Mouse (Mus musculus): ENCODE data around the gene Styxl1. TPM values are rescaled to one million over a fixed set of nuclear protein-coding genes. Genes with fewer than 3 reads are reported as not detected.

The Styxl1 gene
- polyA plus RNA-seq, 1 experiment from 2014 or later = 0.14 TPM

- Histone ChIP-seq H3K4me2 (no peak overlapping the region), H3K36me3 (no peaks in the 10 kb centered on the region), H3K27me3 (no peaks in the 10 kb centered on the region), H3K4me1 (no peaks in the 10 kb centered on the region), H3K27ac (no peak overlapping the region), H3K9ac (no peak overlapping the region), H3K4me3 (no peak overlapping the region), H3K9me3 (no peaks in the 10 kb centered on the region)
- WGBS = 70% methylated on average over 2 of the region's 2 CpGs
- no peak for ATAC-seq (ENCODE audit: insufficient number of reproducible peaks, low FRiP score, low TSS enrichment, low read depth)
These were observed 26.6 kb downstream of the Styxl1 start for GRCm38 (mm10) chr5:135751595-135751994.

- H3K36me3 ChIP-seq = no peaks in the 10 kb centered on the region
- WGBS = 84% methylated on average over 1 of the region's 1 CpGs
- H3K9me3 ChIP-seq = no peaks in the 10 kb centered on the region
- ATAC-seq (ENCODE audit: insufficient number of reproducible peaks, low FRiP score, low TSS enrichment, low read depth) = no peak
- no peak overlapping the region for H3K9ac ChIP-seq
- no peaks in the 10 kb centered on the region for H3K4me1 ChIP-seq
- H3K4me3 ChIP-seq = no peak overlapping the region
- H3K27ac ChIP-seq = no peak overlapping the region
- no peak overlapping the region for H3K4me2 ChIP-seq
- H3K27me3 ChIP-seq = no peaks in the 10 kb centered on the region
These were observed 27.1 kb downstream of the Styxl1 start for GRCm38 (mm10) chr5:135751041-135751440.

DNA sequence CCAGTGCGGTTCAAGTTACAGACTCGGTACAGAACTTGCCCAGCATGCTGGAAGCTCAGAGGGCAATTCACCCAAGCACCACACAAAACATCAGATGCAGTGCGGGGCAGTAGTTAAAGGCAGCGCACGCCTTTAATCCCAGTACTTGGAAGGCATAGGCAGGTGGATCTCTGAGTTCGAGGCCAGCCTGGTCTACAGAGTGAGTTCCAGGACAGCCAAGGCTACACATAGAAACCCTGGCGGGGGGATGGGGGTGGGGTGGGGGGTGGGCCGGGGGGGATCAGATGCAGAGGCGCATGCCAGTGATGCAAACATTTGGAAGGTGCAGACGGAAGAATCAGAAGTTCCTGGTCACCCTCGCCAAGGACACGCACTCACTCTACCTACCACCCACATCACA, 33.4 kb downstream of the Styxl1 start:
- 0 out of 2 replicates have a peak overlapping the region, but pooled peaks have one; percentile 75 for H3K9ac ChIP-seq
- WGBS = 14% methylated on average over 12 of the region's 12 CpGs

GRCm38 (mm10) chr5:135743741-135744609, 34.2 kb downstream of the Styxl1 start, which contains the start of gene Tmem120a:
Gene Tmem120a, minus strand, starts transcription at chr5:135744448.
- peak; percentile 93 for ATAC-seq (ENCODE audit: insufficient number of reproducible peaks, low FRiP score, low TSS enrichment, low read depth)
- Histone ChIP-seq H3K9me3 (no peaks in the 10 kb centered on the region), H3K4me3 (peak within 1 kb of the TSS; percentile 88), H3K27me3 (no peaks in the 10 kb centered on the region), H3K9ac (peak within 1 kb of the TSS; percentile 75), H3K36me3 (peaks cover 13% of the 10 kb centered on the region), H3K4me1 (peaks cover 20% of the 10 kb centered on the region), H3K27ac (peak within 1 kb of the TSS; percentile 75), H3K4me2 (peak within 1 kb of the TSS; percentile 90)
- WGBS = under 1% methylated on average over 60 of the region's 60 CpGs

More for the DNA sequence above, 33.4 kb downstream of the Styxl1 start:
- no peaks in the 10 kb centered on the region for H3K9me3 ChIP-seq
- peaks cover 20% of the 10 kb centered on the region for H3K4me1 ChIP-seq
- H3K27ac ChIP-seq = peak overlapping the region; percentile 75
- H3K4me3 ChIP-seq = peak overlapping the region; percentile 88
- peak overlapping the region; percentile 90 for H3K4me2 ChIP-seq
- H3K27me3 ChIP-seq = no peaks in the 10 kb centered on the region
- 0 out of 2 replicates have a peak, but pooled peaks have one; percentile 7 for ATAC-seq (ENCODE audit: insufficient number of reproducible peaks, low FRiP score, low TSS enrichment, low read depth)
- H3K36me3 ChIP-seq = peaks cover 9% of the 10 kb centered on the region; the same call in 1 of the 2 replicates

- Histone ChIP-seq H3K36me3 (peaks cover 13% of the 10 kb centered on the region), H3K4me2 (peak overlapping the region; percentile 90), H3K27me3 (no peaks in the 10 kb centered on the region), H3K9ac (peak overlapping the region; percentile 75), H3K4me1 (peaks cover 20% of the 10 kb centered on the region), H3K9me3 (no peaks in the 10 kb centered on the region), H3K4me3 (peak overlapping the region; percentile 88), H3K27ac (no peak overlapping the region)
- no peak for ATAC-seq (ENCODE audit: insufficient number of reproducible peaks, low FRiP score, low TSS enrichment, low read depth)
- WGBS = 20% methylated on average over 18 of the region's 18 CpGs
These were observed 35.0 kb downstream of the Styxl1 start for GRCm38 (mm10) chr5:135742941-135743740.

GRCm38 (mm10) chr5:135742156-135742555, 36.0 kb downstream of the Styxl1 start:
- H3K4me2 ChIP-seq = no peak overlapping the region
- no peak for ATAC-seq (ENCODE audit: insufficient number of reproducible peaks, low FRiP score, low TSS enrichment, low read depth)
- peaks cover 20% of the 10 kb centered on the region for H3K4me1 ChIP-seq
- 57% methylated on average over 10 of the region's 10 CpGs for WGBS
- H3K4me3 ChIP-seq = no peak overlapping the region
- no peaks in the 10 kb centered on the region for H3K9me3 ChIP-seq
- H3K27ac ChIP-seq = no peak overlapping the region
- H3K9ac ChIP-seq = no peak overlapping the region
- no peaks in the 10 kb centered on the region for H3K27me3 ChIP-seq
- peaks cover 23% of the 10 kb centered on the region for H3K36me3 ChIP-seq

- peaks cover 62% of the 10 kb centered on the region for H3K36me3 ChIP-seq
- no peak overlapping the region for H3K4me2 ChIP-seq
- no peak overlapping the region for H3K4me3 ChIP-seq
- 16% methylated on average over 6 of the region's 6 CpGs for WGBS
- no peaks in the 10 kb centered on the region for H3K9me3 ChIP-seq
- ATAC-seq (ENCODE audit: insufficient number of reproducible peaks, low FRiP score, low TSS enrichment, low read depth) = no peak
- H3K27ac ChIP-seq = no peak overlapping the region
- H3K9ac ChIP-seq = no peak overlapping the region
- peaks cover 9% of the 10 kb centered on the region for H3K4me1 ChIP-seq
- H3K27me3 ChIP-seq = no peaks in the 10 kb centered on the region
These were observed 39.9 kb downstream of the Styxl1 start for GRCm38 (mm10) chr5:135738266-135738665.

DNA sequence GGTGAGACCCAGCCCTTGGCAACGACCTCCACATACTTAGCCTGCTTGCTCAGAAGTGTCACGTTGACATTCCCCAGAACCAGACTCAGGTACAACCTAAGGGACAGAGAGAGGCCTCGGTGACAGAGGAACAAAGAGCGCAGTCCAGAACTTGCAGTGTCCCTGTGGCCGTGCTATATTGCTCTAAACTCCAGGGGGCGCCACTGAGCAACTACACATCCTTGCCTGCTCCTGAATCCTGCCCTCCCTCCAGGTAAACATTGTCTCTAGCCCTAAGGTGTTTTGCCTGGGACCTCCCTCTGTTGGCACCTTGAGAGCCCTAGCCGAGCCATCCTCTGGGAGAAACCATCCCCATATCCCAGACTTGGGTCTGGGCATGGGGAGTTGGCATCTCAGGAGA, 41.0 kb downstream of the Styxl1 start:
- Histone ChIP-seq H3K9me3 (no peaks in the 10 kb centered on the region), H3K36me3 (peaks cover 73% of the 10 kb centered on the region)

DNA sequence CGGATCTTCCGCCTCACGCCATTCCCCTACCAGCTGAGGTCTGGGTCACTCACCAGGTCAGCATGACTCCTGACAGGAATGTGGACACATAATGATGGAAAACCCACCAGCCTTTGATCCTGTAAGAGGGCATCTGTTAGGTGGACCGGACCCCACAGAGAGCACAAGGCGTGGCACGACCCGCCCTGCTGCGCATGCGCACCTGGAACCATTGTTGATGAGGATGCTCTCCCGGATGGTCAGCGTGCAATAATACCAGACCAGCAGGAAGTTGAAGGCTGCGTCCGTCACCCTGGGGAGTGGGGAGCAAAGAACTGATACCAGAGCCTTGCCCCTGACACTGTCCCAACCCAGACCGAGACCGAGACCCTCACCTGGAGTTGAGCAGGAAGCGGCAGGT, 41.6 kb downstream of the Styxl1 start:
- no peak for ATAC-seq (ENCODE audit: insufficient number of reproducible peaks, low FRiP score, low TSS enrichment, low read depth)
- 90% methylated on average over 16 of the region's 16 CpGs for WGBS

More for the DNA sequence above, 41.0 kb downstream of the Styxl1 start:
- Histone ChIP-seq H3K4me2 (no peak overlapping the region), H3K27ac (no peak overlapping the region), H3K27me3 (no peaks in the 10 kb centered on the region), H3K4me3 (no peak overlapping the region), H3K9ac (no peak overlapping the region), H3K4me1 (no peaks in the 10 kb centered on the region)
- WGBS = 79% methylated on average over 7 of the region's 7 CpGs
- no peak for ATAC-seq (ENCODE audit: insufficient number of reproducible peaks, low FRiP score, low TSS enrichment, low read depth)

DNA sequence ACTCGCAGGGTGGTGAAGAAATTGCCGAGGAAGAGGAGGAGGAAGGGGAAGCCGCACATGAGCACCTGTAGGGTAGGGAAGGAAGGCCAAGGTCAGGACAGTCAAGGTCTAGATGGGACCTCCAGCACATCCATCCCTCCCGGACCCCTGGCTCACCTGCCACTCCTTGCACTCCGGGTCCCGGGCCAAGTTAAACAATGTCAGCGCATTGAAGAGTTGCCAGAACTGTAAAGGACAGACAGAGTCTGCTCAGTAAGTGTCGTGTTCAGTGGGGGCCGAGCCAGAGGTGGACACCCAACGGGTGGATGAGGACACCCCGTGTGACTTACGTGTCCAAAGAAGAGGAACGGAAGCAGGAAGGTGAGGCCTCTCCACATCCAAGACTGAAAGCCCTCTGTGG, 42.4 kb downstream of the Styxl1 start:
- 90% methylated on average over 13 of the region's 13 CpGs for WGBS
- Histone ChIP-seq H3K27me3 (no peaks in the 10 kb centered on the region), H3K36me3 (peaks cover 78% of the 10 kb centered on the region), H3K4me1 (no peaks in the 10 kb centered on the region), H3K9ac (no peak overlapping the region), H3K4me3 (no peak overlapping the region), H3K4me2 (no peak overlapping the region), H3K9me3 (no peaks in the 10 kb centered on the region), H3K27ac (no peak overlapping the region)
- no peak for ATAC-seq (ENCODE audit: insufficient number of reproducible peaks, low FRiP score, low TSS enrichment, low read depth)

More for the DNA sequence above, 41.6 kb downstream of the Styxl1 start:
- Histone ChIP-seq H3K4me2 (no peak overlapping the region), H3K4me1 (no peaks in the 10 kb centered on the region), H3K27me3 (no peaks in the 10 kb centered on the region), H3K4me3 (no peak overlapping the region), H3K36me3 (peaks cover 76% of the 10 kb centered on the region), H3K27ac (no peak overlapping the region), H3K9me3 (no peaks in the 10 kb centered on the region), H3K9ac (no peak overlapping the region)

- Histone ChIP-seq H3K27me3 (no peaks in the 10 kb centered on the region), H3K4me1 (no peaks in the 10 kb centered on the region), H3K9ac (no peak overlapping the region), H3K4me3 (no peak overlapping the region), H3K9me3 (no peaks in the 10 kb centered on the region), H3K4me2 (no peak overlapping the region), H3K27ac (no peak overlapping the region), H3K36me3 (peaks cover 90% of the 10 kb centered on the region)
- ATAC-seq (ENCODE audit: insufficient number of reproducible peaks, low FRiP score, low TSS enrichment, low read depth) = no peak
- WGBS = 95% methylated on average over 42 of the region's 42 CpGs
These were observed 44.0 kb downstream of the Styxl1 start for GRCm38 (mm10) chr5:135734057-135734680.

Data from limb, embryonic 15.5 days (tissue).